Mouse (Mus musculus): ENCODE measurements around the gene Zfp974.
"Not testable (repeated sequence)": the region's sequence is repeated elsewhere in the genome, so short reads cannot be mapped to it uniquely, and the experiment has no call there.

Gene Zfp974

DNA sequence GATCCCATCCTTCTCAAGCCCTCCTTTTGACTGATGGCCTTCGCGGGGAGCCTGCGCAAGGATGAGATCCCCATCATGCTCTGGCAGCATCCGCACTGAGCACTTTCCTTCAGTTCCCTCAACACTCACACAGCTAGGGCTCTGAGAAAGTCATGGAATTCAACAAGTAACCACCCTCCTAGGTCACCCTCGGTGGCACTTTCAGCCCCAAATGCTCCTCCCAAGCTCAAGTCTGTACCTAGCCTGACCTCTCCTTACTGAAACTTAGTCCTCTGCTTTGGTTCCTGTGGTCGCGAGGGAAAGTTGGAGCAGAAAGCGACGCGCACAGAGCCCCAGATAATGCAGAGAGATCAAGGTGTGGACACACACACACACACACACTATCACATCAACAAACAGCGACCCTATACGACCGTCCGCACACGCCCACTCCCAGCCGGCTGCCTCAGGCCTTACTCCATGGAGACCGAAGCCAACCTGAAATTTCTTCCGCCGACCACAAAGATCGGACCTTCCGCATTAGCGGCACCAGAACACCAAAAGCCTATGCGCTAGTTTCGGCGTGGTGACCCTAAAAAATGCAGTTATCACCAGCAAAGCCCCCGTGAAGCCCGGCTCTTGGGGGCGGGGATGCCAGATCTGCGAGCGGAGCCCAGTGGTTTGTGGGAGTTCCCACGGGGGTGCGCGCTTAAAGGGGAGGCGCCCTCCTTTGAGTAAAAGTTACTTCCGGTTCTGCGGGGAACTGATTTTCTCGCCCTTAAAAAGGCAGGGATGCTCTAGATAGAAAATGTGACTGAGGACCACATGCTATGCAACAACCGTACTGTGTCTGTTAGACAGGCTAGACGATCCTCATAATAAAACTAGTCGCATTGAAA lies at the start of gene Zfp974:
Gene Zfp974 (minus strand): TSS at position 643 of the 878 bp plus-strand sequence.
- peak; percentile 81 for DNase-seq

DNA sequence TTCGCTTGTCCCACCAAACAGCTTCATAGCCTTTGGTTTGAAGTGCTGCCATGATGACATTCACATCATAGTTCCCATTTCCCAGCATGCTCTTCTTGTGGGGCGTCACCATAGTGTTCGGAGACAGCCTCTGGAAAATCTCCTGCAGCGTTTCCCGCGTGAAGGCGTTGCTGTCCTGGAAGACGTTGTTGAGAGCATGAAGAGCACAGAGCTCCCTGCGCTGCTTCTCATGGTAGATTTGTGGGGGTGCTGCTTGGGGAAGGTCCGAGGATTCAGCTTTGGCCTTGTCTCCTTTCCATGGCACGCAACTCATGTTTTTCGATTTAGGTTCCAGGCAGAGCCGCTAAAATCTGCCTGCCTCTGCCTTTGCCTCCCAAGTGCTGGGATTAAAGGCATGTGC lies 20.2 kb upstream of the Zfp974 start:
- DNase-seq: not testable (repeated sequence)

DNA sequence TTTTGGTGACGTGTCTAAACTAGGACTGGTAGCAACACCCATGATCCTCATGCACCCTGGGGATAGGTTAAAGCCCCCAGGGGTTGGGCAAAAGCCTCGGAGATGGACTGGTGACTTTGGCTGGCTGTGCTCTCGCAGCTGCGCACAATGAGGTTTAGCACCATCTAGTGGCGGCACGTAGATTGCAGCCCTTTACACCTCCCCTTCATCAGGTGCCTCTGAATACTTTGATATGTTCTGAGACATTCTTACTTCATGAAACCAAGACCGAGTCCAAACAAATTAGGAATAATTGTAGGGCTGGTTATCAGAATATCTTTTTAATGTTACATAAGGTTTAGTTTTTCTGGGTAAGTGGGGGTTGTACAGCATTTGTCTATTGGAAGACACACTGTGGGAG lies 12.6 kb upstream of the Zfp974 start:
- peak; percentile 30 for DNase-seq

DNA sequence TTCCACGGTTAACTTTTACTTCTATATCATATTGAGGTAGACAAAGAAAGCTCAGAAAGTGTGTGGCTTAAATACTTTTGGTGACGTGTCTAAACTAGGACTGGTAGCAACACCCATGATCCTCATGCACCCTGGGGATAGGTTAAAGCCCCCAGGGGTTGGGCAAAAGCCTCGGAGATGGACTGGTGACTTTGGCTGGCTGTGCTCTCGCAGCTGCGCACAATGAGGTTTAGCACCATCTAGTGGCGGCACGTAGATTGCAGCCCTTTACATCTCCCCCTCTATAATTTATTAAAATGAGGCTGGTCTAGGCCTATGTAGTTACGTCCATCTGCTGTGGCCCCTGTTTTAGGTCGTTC lies 4.5 kb upstream of the Zfp974 start:
- not testable (repeated sequence) for DNase-seq

DNA sequence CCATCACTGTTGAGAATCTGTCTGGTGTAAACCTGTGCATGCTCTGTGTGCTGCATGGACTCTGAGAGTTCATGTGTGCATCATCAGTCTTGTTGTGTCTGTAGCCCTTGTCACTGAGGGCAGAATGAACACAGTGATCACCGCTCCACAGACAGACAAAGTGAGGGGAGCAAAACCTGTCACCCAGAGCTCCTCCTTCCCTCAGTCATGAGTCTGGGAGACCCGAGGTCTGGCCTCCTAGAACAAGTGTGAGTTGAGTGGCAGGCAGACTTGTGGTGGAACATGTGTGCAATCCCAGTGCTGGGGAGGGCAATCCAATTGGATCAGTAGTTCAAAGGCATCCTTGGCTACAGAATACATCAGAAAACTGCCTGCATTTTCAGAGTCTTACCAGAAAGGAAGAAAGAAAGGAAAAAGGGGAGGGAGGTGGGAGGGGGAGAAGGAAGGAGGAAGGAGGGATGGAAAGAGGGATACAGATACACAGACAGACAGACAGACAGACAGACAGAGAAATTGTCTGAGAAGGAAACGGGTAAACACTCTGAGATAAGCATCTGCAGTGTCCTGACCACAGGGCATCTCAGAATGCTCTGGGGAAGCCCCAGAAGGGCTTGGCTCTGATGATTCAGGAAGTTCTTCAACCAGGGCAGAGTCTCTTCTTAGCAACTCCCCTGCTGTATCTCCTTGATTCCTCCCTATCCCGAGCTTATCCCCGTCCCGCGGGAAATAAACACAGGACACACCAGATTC lies 4.0 kb upstream of the Zfp974 start:
- peak; percentile 17 for DNase-seq

DNA sequence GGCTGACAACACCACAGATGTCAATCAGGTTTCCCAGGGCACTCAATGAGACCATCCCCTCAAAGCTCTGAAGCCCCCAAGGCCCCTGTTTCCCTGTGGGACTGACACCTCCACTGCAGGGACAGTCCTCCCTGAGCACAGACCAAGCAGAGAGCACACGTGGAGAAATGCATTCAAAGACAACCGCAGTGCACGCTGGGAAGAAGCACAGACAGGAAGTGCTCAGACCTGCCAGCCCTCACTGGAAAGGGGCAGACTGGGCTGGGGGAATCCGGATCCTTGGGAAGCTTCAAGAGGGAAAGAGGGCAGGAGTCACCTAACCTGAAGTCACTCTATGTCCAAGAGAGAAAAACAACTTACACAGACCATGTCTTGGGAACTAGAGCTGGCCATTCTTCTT lies 2.2 kb downstream of the Zfp974 start:
- not testable (repeated sequence) for DNase-seq

DNA sequence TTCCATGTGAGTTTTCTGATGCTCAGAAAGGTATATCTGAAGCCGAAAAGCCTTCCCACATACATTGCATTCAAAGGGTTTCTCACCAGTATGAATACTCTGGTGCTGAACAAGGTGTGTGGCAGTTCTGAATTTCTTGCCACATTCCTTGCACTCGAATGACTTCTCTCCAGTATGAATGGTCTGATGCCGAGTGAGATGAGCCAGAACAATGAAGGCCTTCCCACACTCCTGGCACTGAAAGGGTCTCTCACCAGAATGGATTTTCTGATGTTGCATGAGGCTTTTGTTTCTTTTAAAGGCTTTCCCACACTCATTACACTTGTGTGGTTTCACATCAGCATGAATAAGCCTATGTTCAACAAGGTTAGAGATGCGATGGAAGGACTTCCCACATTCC lies 18.3 kb downstream of the Zfp974 start:
- not testable (repeated sequence) for DNase-seq

DNA sequence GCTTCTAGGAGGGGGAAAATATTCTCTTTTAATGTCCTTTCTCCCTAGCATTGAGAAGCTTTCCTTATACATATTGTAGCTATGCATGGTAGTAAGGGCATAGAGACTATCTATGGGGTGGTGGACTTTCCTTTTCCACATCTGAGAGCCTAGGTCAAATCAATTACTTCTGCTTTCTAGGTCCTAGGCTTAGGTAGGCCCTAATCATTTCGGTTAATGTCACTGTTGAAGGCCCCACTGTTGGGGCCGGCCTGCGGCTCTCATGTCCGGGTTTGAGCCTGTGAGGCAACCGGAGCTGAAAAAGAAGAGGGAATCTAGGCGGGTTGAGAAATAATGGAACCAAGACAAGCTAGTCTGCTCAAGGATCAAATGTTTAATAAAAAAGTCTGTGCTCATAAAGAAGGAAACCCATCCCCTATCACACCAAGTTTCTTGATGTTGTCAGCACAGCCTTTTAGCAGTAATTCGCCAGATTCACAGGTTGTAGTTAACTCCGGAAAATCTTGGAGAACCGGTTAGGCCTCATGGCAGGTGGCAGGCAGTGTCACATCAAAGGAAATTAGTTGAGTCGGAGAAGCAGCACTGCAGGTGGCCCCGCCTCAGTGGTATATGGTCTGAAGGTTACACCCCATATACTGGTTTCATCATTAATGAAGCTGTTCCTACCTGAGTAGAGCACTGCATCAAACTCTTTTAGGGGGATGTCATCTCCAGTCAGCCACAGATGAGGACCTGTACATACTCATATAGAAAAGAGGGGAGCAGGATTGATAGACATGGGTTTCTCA lies 24.0 kb downstream of the Zfp974 start:
- DNase-seq: no peak

DNA sequence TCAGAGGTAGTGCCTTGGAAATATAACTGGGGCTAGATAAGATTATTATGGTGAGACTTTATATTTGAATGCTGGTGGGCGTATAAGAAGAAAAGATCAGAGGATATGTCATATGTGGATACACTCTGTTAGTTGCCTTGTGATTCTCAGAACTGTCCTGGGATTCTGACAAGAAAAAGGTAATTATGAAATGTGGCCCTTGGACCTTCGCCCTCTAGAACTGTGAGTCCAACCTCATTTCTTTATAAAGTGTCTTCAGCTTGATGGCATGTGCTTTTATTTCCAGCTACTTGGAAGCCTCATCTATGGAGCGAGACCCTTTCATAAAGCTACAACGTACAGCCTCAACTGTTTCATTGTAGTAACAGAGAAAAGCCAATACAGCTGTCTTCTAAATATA lies 28.7 kb downstream of the Zfp974 start:
- DNase-seq: no peak

DNA sequence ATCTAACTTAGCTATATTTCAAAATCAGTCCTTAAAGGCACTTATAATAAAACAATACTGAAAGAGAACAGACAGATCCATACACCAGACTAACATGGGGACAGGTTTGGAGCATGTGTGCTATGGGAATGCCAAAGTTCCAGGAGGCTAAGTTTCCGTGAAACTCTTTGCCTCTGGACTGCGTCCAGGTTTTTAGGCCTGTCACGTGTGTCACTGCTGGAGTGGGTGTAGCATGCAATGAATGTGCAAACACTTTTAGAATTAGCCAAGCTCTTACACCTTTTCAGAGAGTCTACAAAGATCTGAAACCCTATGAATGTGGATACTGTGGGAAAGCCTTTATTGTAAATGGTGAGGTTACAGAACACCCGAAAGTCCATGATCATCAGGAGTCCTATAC lies 47.5 kb downstream of the Zfp974 start:
- peak; percentile 41 for DNase-seq

DNA sequence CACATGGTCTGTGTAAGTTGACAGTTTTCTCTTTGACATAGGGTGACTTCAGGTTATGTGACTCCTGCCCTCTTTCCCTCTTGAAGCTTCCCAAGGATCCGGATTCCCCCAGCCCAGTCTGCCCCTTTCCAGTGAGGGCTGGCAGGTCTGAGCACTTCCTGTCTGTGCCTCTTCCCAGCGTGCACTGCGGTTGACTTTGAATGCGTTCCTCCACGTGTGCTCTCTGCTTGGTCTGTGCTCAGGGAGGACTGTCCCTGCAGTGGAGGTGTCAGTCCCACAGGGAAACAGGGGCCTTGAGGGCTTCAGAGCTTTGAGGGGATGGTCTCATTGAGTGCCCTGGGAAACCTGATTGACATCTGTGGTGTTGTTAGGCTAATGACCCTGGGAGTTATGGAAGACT lies 66.7 kb downstream of the Zfp974 start:
- not testable (repeated sequence) for DNase-seq

DNA sequence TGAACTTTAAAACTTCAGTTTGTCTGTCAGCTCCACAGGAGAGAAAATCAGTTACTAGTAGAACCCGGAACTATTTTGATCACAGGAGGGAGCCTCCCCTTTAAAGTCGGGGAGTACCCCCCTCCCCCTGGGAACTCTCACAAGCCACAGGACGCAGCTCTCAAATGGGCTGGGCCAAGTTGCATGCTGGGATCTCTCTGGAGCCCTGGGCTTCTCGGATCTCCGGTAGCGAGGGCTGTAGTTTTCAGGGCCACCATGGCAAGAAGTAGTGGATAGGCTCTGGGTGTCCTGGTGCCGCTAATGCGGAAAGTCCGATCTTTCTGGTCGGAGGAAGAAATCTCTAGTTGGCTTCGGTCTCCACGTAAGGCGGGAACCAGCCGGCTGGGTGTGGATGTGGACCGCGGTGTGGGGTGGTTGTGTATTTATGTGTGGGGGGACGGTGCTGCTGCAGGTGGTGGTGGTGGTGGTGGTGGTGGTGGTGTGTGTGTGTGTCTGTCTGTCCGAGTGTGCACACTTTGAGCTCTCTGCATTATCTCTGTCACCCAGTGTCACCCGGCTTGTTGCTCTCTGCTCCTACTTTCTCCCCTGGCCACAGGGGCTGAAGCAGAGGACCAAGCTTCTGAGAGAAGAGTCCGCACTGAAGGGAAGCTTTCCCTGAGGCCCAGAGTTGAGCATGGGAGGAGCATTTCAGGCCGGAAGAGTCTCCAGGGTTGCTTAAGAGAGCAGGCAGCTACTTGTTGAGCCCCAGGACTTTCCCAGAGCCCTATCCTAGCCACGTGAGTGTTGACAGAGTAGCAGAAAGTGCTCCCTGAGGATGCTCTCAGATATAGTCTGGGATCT lies 68.6 kb downstream of the Zfp974 start:
- DNase-seq: peak; percentile 90

DNA sequence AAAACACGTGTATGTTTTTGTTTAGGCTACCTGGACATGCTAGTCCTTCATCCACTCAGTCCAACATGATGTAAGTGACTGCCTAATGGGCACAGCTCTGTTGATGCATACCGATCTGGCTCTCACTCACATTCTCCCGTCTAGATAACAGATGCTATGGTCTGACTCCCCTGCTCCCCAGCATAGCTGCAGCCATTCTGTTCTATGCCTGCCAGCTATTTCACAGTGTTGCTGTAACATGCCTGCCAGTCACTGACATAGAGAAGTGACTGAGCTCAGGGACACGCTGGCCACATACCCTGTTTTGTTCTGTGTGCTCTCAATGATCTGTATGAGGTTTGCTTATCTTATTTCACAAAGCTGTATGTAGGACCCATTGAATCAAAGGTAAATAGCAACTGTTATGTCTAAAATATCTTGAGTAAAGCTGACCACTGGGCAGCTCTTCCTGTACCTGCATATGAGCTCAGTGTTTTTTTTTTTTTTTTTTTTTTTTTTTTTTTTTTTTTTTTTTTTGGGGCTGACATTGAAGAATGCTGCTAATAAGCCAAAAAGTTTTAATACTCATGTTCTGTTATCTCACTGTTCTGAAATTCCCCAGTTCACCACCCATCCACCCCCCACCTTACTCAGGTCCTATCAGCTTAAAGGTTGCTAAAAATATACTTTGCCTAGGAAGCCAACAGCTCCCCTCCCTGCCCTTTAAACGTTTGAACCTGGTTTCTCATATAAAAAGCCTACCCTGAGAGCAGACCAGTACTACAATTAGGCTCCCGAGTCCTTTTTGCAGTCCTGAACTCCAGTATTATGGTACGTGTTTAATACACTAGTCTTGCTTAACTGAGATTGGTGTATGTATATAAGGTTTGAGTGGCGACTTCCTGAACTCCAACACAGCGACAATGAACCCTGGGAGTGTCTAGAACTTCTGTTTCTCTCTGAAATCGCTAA lies 69.7 kb downstream of the Zfp974 start:
- DNase-seq: peak; percentile 6

Data from lung, postnatal 10 days (tissue).